ENCODE assay signal across 13 mouse cellular contexts in the genomic region with DNA sequence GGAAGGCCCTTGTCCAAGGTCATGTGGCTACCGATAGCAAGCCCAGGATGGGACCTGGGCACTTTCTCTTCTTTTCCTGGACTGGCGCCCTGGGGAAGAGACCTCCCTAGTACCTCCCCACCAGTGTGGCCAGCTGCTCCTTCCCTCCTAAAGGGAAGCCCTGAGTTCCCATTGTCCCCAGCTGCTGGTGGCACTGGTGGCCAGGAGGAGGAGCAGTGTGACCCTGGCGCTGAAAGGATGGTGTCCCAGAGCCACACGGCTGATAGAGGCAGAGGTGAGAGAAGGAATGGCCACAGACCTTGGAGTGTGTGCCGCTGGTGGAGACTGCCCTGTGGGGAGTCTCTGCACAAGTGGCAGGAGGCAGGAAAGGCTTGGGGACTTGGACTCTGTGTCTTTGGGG. TPM values are rescaled to one million over a fixed set of nuclear protein-coding genes. Genes with fewer than 3 reads are reported as not detected.
DNase-seq lines count a peak whose midpoint lies in the region; ATAC-seq lines count a peak whose summit lies in the region.
"Had no signal": no experiment of that assay in that cellular context is flagged by ENCODE, and none has a peak within 500 bp of the region (broad histone marks: within the 10 kb centered on the region; RNA-seq: fewer than 3 reads in every experiment).

No protein-coding gene starts in this region.

- H3K36me3 ChIP-seq in kidney, embryonic 15.5 days: peaks cover 34% of the 10 kb centered on the region
- peaks cover 64% of the 10 kb centered on the region for H3K36me3 ChIP-seq in embryonic facial prominence, embryonic 13.5 days
- peaks cover 14% of the 10 kb centered on the region; the same call in 1 of the 2 replicates for H3K36me3 ChIP-seq in intestine, embryonic 15.5 days
- peaks cover 21% of the 10 kb centered on the region for H3K36me3 ChIP-seq in neural tube, embryonic 15.5 days

- H3K9me3 ChIP-seq in kidney, embryonic 15.5 days (replicated peaks): no peaks in the 10 kb centered on the region
- H3K9me3 ChIP-seq in embryonic facial prominence, embryonic 13.5 days: no peaks in the 10 kb centered on the region
- no peaks in the 10 kb centered on the region for H3K9me3 ChIP-seq in intestine, embryonic 15.5 days
- H3K9me3 ChIP-seq in neural tube, embryonic 15.5 days (replicated peaks): no peaks in the 10 kb centered on the region

- no peak overlapping the region for H3K4me2 ChIP-seq in kidney, embryonic 15.5 days
- H3K4me2 ChIP-seq in embryonic facial prominence, embryonic 13.5 days: no peak overlapping the region
- H3K4me2 ChIP-seq in intestine, embryonic 15.5 days (replicated peaks): no peak overlapping the region
- H3K4me2 ChIP-seq in neural tube, embryonic 15.5 days: no peak overlapping the region

- peaks cover 71% of the 10 kb centered on the region for H3K4me1 ChIP-seq in kidney, embryonic 15.5 days
- peaks cover 67% of the 10 kb centered on the region for H3K4me1 ChIP-seq in embryonic facial prominence, embryonic 13.5 days
- H3K4me1 ChIP-seq in intestine, embryonic 15.5 days (replicated peaks): peaks cover 63% of the 10 kb centered on the region
- peaks cover 74% of the 10 kb centered on the region for H3K4me1 ChIP-seq in neural tube, embryonic 15.5 days

- no peak for ATAC-seq in kidney, embryonic 15.5 days (replicated peaks; ENCODE audit: low FRiP score)
- ATAC-seq in embryonic facial prominence, embryonic 13.5 days (ENCODE audit: insufficient number of reproducible peaks, insufficient read depth, low FRiP score, low TSS enrichment, low read depth): no peak
- ATAC-seq in intestine, embryonic 15.5 days: no peak
- no peak for ATAC-seq in neural tube, embryonic 15.5 days (ENCODE audit: low FRiP score)
- no peak for ATAC-seq in CD4-positive, CD25-positive, alpha-beta regulatory T cell, adult 4 months

- no peaks in the 10 kb centered on the region for H3K27me3 ChIP-seq in kidney, embryonic 15.5 days
- no peaks in the 10 kb centered on the region for H3K27me3 ChIP-seq in embryonic facial prominence, embryonic 13.5 days
- no peaks in the 10 kb centered on the region for H3K27me3 ChIP-seq in intestine, embryonic 15.5 days (replicated peaks)
- H3K27me3 ChIP-seq in neural tube, embryonic 15.5 days (replicated peaks): no peaks in the 10 kb centered on the region

- WGBS in kidney, embryonic 15.5 days: 47% methylated on average over 5 of the region's 5 CpGs
- WGBS in embryonic facial prominence, embryonic 13.5 days: 40% methylated on average over 5 of the region's 5 CpGs
- 49% methylated on average over 5 of the region's 5 CpGs for WGBS in intestine, embryonic 15.5 days
- WGBS in neural tube, embryonic 15.5 days: 33% methylated on average over 5 of the region's 5 CpGs

- H3K4me3 ChIP-seq in kidney, embryonic 15.5 days (replicated peaks): no peak overlapping the region
- no peak overlapping the region for H3K4me3 ChIP-seq in embryonic facial prominence, embryonic 13.5 days
- H3K4me3 ChIP-seq in intestine, embryonic 15.5 days (replicated peaks): no peak overlapping the region
- H3K4me3 ChIP-seq in neural tube, embryonic 15.5 days (replicated peaks): no peak overlapping the region

- DNase-seq in kidney, adult 18-20 months: no peak
- no peak for DNase-seq in cerebellum, postnatal 4 days (ENCODE audit: low spot score in 2 of 2)
- no peak for DNase-seq in frontal cortex, postnatal 10 days (ENCODE audit: low spot score in 2 of 2)
- DNase-seq: adrenal gland, adult 2 months; cerebellum, postnatal 25 days; heart, adult 18-20 months; right cerebral cortex, postnatal 14 days had no signal

- peak overlapping the region; percentile 3; the same call in 1 of the 2 replicates for H3K27ac ChIP-seq in kidney, embryonic 15.5 days
- peak overlapping the region; percentile 81 for H3K27ac ChIP-seq in embryonic facial prominence, embryonic 13.5 days
- H3K27ac ChIP-seq in intestine, embryonic 15.5 days: 0 out of 2 replicates have a peak overlapping the region, but pooled peaks have one; percentile 0
- peak overlapping the region; percentile 18; the same call in 1 of the 2 replicates for H3K27ac ChIP-seq in neural tube, embryonic 15.5 days (replicated peaks)
- H3K27ac ChIP-seq: macrophage had no signal

- no peak overlapping the region for H3K9ac ChIP-seq in kidney, embryonic 15.5 days
- 0 out of 2 replicates have a peak overlapping the region, but pooled peaks have one; percentile 27 for H3K9ac ChIP-seq in embryonic facial prominence, embryonic 13.5 days
- no peak overlapping the region for H3K9ac ChIP-seq in intestine, embryonic 15.5 days
- 0 out of 2 replicates have a peak overlapping the region, but pooled peaks have one; percentile 2 for H3K9ac ChIP-seq in neural tube, embryonic 15.5 days (replicated peaks)

RNA-seq across cellular contexts. Expression of gene Src, which starts 41.5 kb away (rescaled TPM):
- 17.6 and 18.2 TPM in 2 replicates for polyA plus RNA-seq in kidney, embryonic 15.5 days (2015; fragmentation: Nextera tagmentation; extraction: Ambion mirVana)
- 21.5 and 22.1 TPM in 2 replicates for polyA plus RNA-seq in embryonic facial prominence, embryonic 13.5 days (2015; fragmentation: Nextera tagmentation; extraction: Ambion mirVana)
- 18.1 and 19.4 TPM in 2 replicates for polyA plus RNA-seq in intestine, embryonic 15.5 days (2015; fragmentation: Nextera tagmentation; extraction: Ambion mirVana)
- 25.4 and 33.0 TPM in 2 replicates for polyA plus RNA-seq in neural tube, embryonic 15.5 days (2015; fragmentation: Nextera tagmentation; extraction: Ambion mirVana)
- 1 to 10 TPM; 1.6 to 2.0 TPM for polyA plus RNA-seq in CD4-positive, CD25-positive, alpha-beta regulatory T cell, adult 4 months (2017; shearing (Covaris generic))

Comparison
In these comparisons a context has a peak if more than half of its experiments do, and no peak if none do; other contexts are left out.
1. H3K27ac ChIP-seq: peak in every context shown above with its lines; median percentile 81 in embryonic facial prominence, embryonic 13.5 days; 18 in neural tube, embryonic 15.5 days; 3 in kidney, embryonic 15.5 days; 0 in intestine, embryonic 15.5 days.
2. H3K9ac ChIP-seq: peak in embryonic facial prominence, embryonic 13.5 days (single experiment) and neural tube, embryonic 15.5 days (single experiment); none in kidney, embryonic 15.5 days (single experiment) and intestine, embryonic 15.5 days (single experiment).